Comparison of ENCODE assay signal across 19 mouse cellular contexts in genomic region chr10:37549446-37549845, GRCm38 (mm10).
"Had no signal": no experiment of that assay in that cellular context is flagged by ENCODE, and none has a peak within 500 bp of the region (broad histone marks: within the 10 kb centered on the region; RNA-seq: fewer than 3 reads in every experiment).

No protein-coding gene starts in this region.

- DNase-seq: lung, adult 18-20 months; lung, embryonic 14.5 days; lung, postnatal 10 days; lung, postnatal 4 days; midbrain, embryonic 14.5 days; retina, postnatal 1 day; right cerebral cortex, adult 18-20 months; right cerebral cortex, postnatal 25 days; right cerebral cortex, postnatal 4 days; spleen, adult 18-20 months; thymus, adult 18-20 months; thymus, postnatal 14 days; thymus, postnatal 36 days had no signal

- H3K4me1 ChIP-seq: midbrain, embryonic 10.5 days; midbrain, embryonic 12.5 days; neural tube, embryonic 13.5 days; neural tube, embryonic 15.5 days had no signal

- H3K27ac ChIP-seq: midbrain, embryonic 10.5 days; midbrain, embryonic 12.5 days; neural tube, embryonic 13.5 days; neural tube, embryonic 15.5 days had no signal

- H3K27me3 ChIP-seq: midbrain, embryonic 12.5 days; neural tube, embryonic 13.5 days; neural tube, embryonic 15.5 days had no signal

- H3K9ac ChIP-seq: lung, embryonic 14.5 days; midbrain, embryonic 12.5 days; neural tube, embryonic 13.5 days; neural tube, embryonic 15.5 days had no signal

- H3K36me3 ChIP-seq: midbrain, embryonic 10.5 days; midbrain, embryonic 12.5 days; neural tube, embryonic 13.5 days; neural tube, embryonic 15.5 days had no signal

- H3K9me3 ChIP-seq: midbrain, embryonic 10.5 days; neural tube, embryonic 15.5 days had no signal

- H3K4me3 ChIP-seq: midbrain, embryonic 10.5 days; midbrain, embryonic 12.5 days; myocyte; neural tube, embryonic 13.5 days; neural tube, embryonic 15.5 days had no signal

- ATAC-seq: midbrain, embryonic 16.5 days had no signal

- H3K4me2 ChIP-seq: lung, embryonic 14.5 days; midbrain, embryonic 12.5 days; neural tube, embryonic 13.5 days; neural tube, embryonic 15.5 days had no signal
